Mouse (Mus musculus) heart, adult 9 months (tissue): ENCODE measurements around the gene Srrm2.

Experiments
- DNase-seq, 2 experiments: peaks; one replicate each; pipeline ENCODE4 v3.0.0; 2022; ENCODE audit warnings: low spot score in 2 of 2

The Srrm2 gene

GRCm38 (mm10) chr17:23790269-23791078, at the start of gene Srrm2:
Gene Srrm2, plus strand, starts transcription at chr17:23790532.
- DNase-seq = peak; percentile 35 to 42

DNA sequence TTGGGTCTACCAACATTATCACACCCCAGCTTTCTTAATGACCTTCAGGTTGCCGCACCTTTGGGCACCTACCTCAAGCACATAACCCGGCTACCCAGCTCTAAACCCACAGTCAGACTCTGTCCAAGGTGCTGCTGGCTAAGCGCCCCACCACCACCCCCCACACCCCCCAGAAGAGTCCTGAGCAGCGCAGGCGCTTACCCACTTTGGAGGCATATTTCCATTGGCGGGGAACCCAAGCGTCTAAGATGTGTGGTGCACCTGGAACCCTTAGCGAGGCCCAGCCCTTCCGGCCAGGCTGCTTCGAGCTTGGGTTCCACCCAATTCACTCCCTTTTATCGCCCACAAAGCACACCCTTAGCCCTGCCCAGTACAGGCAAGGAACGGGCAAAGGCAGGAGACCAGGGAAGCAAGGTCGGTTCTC, 49.7 kb upstream of the Srrm2 start, which contains the start of gene Paqr4:
Gene Paqr4 (minus strand): TSS at position 270 of the 424 bp plus-strand sequence.
- no peak for DNase-seq

DNA sequence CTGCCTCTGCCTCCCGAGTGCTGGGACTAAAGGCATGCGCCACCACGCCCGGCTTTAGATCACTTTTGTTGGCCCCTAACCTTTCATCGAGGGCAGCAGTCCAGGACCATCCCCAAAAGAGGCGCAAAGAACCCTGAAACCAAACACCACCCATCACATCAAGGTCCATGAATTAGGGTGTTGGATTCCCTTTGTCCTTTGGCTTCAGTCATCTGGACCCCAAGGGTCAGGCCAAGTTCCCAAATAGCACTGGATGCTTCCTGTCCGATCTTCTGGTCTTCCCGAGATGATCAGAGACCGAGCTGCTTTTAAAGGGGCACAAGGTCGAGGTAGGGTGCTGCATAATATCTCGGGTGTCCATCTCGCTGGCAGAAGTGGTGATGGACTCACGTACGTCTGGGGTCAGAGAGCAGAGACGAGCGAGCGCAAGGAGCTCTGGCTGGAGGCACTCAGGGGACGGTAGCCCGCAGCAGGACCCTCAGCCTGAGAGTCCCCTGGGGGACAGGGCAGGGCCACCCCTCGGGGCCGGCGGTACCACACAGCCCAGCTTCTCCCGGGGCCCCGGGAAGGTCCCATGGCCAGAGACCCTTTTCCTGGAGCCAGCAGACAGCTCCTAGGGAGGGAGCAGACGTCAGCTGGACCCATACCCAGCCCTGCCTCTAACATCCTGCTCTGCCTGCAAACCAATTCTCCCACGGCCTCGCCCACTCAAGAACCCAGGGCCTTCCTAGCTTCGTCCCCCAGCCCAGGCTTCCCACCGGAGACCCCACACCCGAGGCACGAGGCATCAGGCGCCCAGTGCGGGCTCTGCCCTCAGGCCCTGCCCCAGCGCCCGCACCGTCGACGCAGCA, 48.7 kb upstream of the Srrm2 start:
- DNase-seq = no peak

DNA sequence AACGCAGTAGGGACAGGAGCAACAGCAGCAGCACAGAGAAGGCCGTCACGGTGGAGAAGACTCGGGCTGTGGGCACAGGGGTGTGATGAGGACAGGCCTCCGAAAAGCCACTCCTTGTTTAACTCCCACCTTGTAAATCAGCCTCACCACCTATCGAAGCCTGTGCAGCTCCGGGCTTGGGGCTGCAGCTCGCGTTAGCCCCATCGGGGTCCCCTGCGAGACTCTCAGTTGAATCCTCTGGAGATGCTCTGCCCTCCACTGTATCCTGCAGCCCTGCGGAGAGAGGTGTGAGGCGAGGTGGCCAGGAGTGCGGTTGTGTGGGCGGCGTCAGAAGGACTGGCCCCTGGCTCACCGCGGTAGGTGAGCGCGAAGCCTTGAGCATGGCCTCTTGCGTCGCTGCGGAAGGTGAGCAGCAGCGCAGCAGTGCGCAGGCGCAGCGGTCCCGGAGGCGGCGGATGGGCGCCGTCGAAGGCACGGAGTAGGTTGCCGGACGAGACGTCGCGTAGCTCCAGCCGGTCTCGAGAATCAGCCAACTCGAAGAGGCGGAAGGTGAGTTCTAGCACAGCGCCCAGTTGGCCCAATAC, 48.0 kb upstream of the Srrm2 start:
- no peak for DNase-seq

DNA sequence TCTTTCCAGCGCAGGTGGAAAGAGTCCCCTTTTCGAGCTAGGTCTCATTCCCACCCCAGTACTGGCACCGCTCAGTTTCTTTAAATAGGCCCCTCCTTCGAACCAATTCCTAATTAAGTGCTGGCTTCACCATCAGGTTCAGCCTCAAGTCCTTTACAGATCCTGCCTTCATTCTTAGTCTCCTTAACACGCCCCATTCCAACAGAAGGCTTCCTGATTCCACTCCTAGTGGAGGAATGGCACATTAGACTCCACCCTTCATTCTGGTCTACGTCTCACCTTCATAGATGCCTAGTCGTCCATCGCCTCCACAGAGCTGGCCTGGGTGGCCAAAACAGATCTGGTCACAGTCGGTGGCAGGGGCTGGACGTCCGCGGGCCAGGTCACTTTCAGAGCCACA, 47.4 kb upstream of the Srrm2 start:
- DNase-seq = no peak

DNA sequence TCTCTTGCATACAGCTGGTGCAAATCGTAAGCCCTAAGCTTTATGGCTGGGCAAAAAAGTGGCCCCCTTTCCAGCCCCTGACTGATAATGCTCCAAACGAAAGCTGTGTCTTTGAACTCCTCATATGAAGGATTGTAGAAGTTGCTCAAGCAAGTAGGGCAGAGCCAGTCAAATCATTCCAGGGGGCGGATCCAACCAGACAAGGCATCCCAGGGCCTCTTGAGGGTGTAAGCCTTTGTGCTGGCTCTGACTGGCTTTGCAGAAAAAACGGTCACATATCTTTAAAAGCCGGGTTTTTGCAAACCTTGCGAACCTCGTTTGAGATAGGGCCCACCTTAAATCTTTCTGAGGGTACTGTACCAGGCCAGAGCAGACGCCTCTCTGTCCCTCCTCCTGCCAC, 46.3 kb upstream of the Srrm2 start:
- no peak for DNase-seq

- no peak for DNase-seq
These were observed 45.7 kb upstream of the Srrm2 start for GRCm38 (mm10) chr17:23744651-23745050.

DNA sequence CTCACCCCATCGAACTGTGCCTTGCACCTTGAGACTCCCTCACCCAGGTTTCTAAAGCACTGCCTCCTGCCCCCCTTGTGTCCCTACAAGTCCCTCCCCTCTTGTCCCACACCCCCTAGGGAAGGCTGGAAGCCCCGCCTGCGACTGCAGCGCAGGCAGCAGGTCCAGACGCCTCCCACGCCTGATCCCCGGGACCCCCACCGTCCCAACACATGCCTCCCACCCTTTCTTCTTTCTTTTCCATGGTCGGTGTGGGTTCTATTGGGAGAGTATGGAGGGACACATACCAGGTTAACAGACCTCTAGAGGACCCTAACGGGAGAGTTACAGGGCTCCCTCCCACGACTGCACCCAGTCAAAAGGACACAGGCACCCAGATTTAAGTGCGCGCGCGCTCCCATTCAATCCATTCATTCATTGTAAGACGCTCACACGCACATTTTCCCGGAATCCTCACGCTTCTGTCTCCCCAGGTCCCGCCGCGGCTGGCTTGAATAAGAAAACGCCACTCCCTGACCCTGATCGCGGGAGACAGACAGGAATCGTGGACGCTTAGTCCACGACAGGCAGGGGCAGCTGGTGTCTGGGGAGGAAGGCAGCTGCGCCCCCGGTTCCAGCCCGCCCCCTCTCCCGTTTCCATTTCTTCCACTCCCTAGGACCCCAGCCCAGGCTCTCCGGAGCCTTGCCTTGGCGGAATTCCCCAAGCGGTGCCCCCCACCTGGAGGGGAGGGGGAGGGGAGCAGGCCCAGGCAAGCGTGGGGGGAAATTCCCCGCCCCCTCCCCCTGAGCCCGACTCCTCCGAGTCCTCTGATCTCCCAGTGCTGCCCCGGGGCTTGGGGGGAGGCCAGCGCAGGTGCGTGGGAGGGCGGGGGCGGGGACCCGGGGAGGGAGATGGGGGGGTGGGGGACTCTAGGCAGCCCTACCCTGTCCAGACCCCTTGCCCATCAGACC, 44.8 kb upstream of the Srrm2 start, which contains the start of gene Kremen2:
Gene Kremen2 (minus strand): TSS at position 533 of the 951 bp plus-strand sequence.
- no peak for DNase-seq

DNA sequence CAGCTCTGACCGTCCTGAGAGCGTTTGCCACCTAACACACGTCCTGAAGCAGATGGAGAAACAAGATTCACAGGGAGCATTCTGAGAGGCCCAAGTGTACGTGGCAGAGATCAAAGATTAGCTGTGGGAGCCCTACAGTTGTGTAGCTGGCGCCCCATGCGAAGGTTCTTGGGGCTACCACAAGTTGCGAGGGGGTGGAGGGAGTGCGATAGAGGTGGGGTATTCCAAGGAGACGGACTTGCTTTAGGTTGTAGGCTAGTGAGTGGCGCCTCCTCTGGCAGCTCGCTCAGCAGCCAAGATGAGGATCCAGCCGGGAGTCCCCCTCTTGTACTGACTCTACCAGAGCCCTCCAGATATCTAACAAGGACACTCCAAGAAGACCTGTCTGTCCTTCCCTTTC, 44.0 kb upstream of the Srrm2 start:
- no peak for DNase-seq

DNA sequence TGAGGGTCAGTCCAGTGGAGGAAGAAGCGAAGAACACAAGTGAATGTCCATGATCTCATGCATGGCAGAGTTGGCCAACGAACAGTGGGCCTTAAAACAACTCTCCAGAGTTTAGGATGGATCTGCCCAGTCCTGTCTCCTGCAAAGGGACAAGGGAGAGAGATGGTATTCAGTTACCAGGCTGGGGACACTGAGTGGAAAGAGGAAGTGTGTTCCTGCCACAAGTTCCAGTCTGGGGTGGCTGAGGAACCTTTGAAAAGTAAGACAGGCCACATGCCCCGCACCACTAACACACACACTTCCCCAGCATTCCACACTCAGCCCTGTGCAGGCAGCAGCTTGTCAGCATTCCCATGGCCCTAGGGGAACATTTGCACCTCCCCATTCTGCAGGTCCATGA, 43.6 kb upstream of the Srrm2 start:
- no peak for DNase-seq

GRCm38 (mm10) chr17:23747471-23747870, 42.9 kb upstream of the Srrm2 start:
- DNase-seq = no peak

GRCm38 (mm10) chr17:23748026-23748425, 42.3 kb upstream of the Srrm2 start:
- DNase-seq = no peak

- DNase-seq = peak; percentile 86 to 87
These were observed 41.5 kb upstream of the Srrm2 start for GRCm38 (mm10) chr17:23748631-23749391.

- no peak for DNase-seq
These were observed 40.7 kb upstream of the Srrm2 start for GRCm38 (mm10) chr17:23749400-23750191.

GRCm38 (mm10) chr17:23755689-23756088, 34.6 kb upstream of the Srrm2 start:
- DNase-seq = peak in 1 of 2 experiments; percentile 54

- DNase-seq = no peak
These were observed 32.8 kb upstream of the Srrm2 start for GRCm38 (mm10) chr17:23757581-23757980.

- no peak for DNase-seq
These were observed 31.5 kb upstream of the Srrm2 start for GRCm38 (mm10) chr17:23758801-23759200.

GRCm38 (mm10) chr17:23760231-23760630, 30.1 kb upstream of the Srrm2 start:
- DNase-seq = no peak

GRCm38 (mm10) chr17:23761155-23761554, 29.2 kb upstream of the Srrm2 start:
- no peak for DNase-seq
